In genomic region chr8:57574398-57574797, GRCm38 (mm10) we compare ENCODE assay signal across 8 mouse cellular contexts.
DNase-seq lines count a peak whose midpoint lies in the region; ATAC-seq lines count a peak whose summit lies in the region.

No protein-coding gene starts in this region.

- WGBS in heart, embryonic 12.5 days, result 9% methylated on average over 7 of the region's 7 CpGs
- 19% methylated on average over 7 of the region's 7 CpGs for whole genome bisulfite sequencing in intestine, embryonic 15.5 days
- 9% methylated on average over 7 of the region's 7 CpGs for WGBS in midbrain, embryonic 14.5 days

- H3K27me3 ChIP-seq in heart, embryonic 12.5 days (replicated peaks), result 0 out of 2 replicates have a peak, but pooled peaks cover 6% of the 10 kb centered on the region
- H3K27me3 ChIP-seq in intestine, embryonic 15.5 days (replicated peaks), result no peaks in the 10 kb centered on the region
- no peaks in the 10 kb centered on the region for H3K27me3 ChIP-seq in midbrain, embryonic 14.5 days (ENCODE audit: control insufficient read depth, insufficient read depth, low read length)

- H3K4me2 ChIP-seq in heart, embryonic 12.5 days, result no peak overlapping the region
- H3K4me2 ChIP-seq in intestine, embryonic 15.5 days (replicated peaks), result no peak overlapping the region
- H3K4me2 ChIP-seq in midbrain, embryonic 14.5 days (ENCODE audit: low read length), result no peak overlapping the region

- H3K4me1 ChIP-seq in heart, embryonic 12.5 days (replicated peaks), result peaks cover 31% of the 10 kb centered on the region
- H3K4me1 ChIP-seq in intestine, embryonic 15.5 days (replicated peaks), result no peaks in the 10 kb centered on the region
- H3K4me1 ChIP-seq in midbrain, embryonic 14.5 days (ENCODE audit: control insufficient read depth, insufficient read depth, low read length), result no peaks in the 10 kb centered on the region

- peak; percentile 72 to 85 for DNase-seq in heart, adult 18-20 months
- peak; percentile 87 for DNase-seq in cerebellum, adult 8-10 months
- peak; percentile 21 to 69 for DNase-seq in frontal cortex, postnatal 14 days (ENCODE audit: low spot score in 2 of 2)
- peak; percentile 62 to 69 for DNase-seq in left cerebral cortex, postnatal 36 days (ENCODE audit: low spot score in 2 of 2)
- DNase-seq in midbrain, embryonic 14.5 days, result peak; percentile 85
- peak; percentile 41 to 71 for DNase-seq in spleen, adult 18-20 months

- intact Hi-C loops in left cerebral cortex, postnatal 36 days (cut with DNase I), result loop anchor here (2.0 kb wide), 1 partner anchor 216 kb away; no protein-coding TSS in a partner anchor

- no peaks in the 10 kb centered on the region for H3K36me3 ChIP-seq in heart, embryonic 12.5 days
- H3K36me3 ChIP-seq in intestine, embryonic 15.5 days, result no peaks in the 10 kb centered on the region
- H3K36me3 ChIP-seq in midbrain, embryonic 14.5 days (ENCODE audit: control insufficient read depth, insufficient read depth, low read length), result no peaks in the 10 kb centered on the region

- no peak for ATAC-seq in heart, embryonic 12.5 days (ENCODE audit: insufficient number of reproducible peaks, low FRiP score)
- ATAC-seq in intestine, embryonic 15.5 days, result peak; percentile 39; the same call in 1 of the 2 replicates
- ATAC-seq in midbrain, embryonic 14.5 days (ENCODE audit: low FRiP score, low TSS enrichment), result peak; percentile 57; the same call in 1 of the 2 replicates

- H3K9ac ChIP-seq in heart, embryonic 12.5 days, result no peak overlapping the region
- no peak overlapping the region for H3K9ac ChIP-seq in intestine, embryonic 15.5 days
- no peak overlapping the region for H3K9ac ChIP-seq in midbrain, embryonic 14.5 days (replicated peaks; ENCODE audit: low read length)

- H3K27ac ChIP-seq in heart, embryonic 12.5 days (ENCODE audit: poor library complexity, severe bottlenecking), result no peak overlapping the region
- no peak overlapping the region for H3K27ac ChIP-seq in intestine, embryonic 15.5 days
- H3K27ac ChIP-seq in midbrain, embryonic 14.5 days (replicated peaks; ENCODE audit: low read depth, low read length), result no peak overlapping the region

- H3K9me3 ChIP-seq in heart, embryonic 12.5 days (replicated peaks), result no peaks in the 10 kb centered on the region
- no peaks in the 10 kb centered on the region for H3K9me3 ChIP-seq in intestine, embryonic 15.5 days
- no peaks in the 10 kb centered on the region for H3K9me3 ChIP-seq in midbrain, embryonic 14.5 days (ENCODE audit: control insufficient read depth, low read length)

- H3K4me3 ChIP-seq in heart, embryonic 12.5 days, result no peak overlapping the region
- no peak overlapping the region for H3K4me3 ChIP-seq in intestine, embryonic 15.5 days (replicated peaks)
- H3K4me3 ChIP-seq in midbrain, embryonic 14.5 days (replicated peaks; ENCODE audit: low read depth, low read length), result no peak overlapping the region
